Mouse (Mus musculus) small intestine, adult 2 months (tissue): ENCODE data around the gene Lsm11. TPM values are rescaled to one million over a fixed set of nuclear protein-coding genes. Genes with fewer than 3 reads are reported as not detected.

ENCODE experiments used
- H3K27ac ChIP-seq: fragments of 200-500 bp; 2 replicates; pipeline ENCODE4 v1.5.1; 2012; ENCODE audit warnings: low read depth, low read length, control low read depth, inconsistent platforms; ENCODE audit not compliant: insufficient read depth
- H3K27me3 ChIP-seq: fragments of 200-500 bp; 2 replicates; pipeline ENCODE4 v1.6.1; 2012; ENCODE audit warnings: mild to moderate bottlenecking, moderate library complexity, low read length, inconsistent platforms; ENCODE audit not compliant: control insufficient read depth, insufficient read depth
- H3K36me3 ChIP-seq: fragments of 200-500 bp; 2 replicates; pipeline ENCODE4 v1.6.1; 2012; ENCODE audit warnings: mild to moderate bottlenecking, low read length, control low read depth, inconsistent platforms; ENCODE audit not compliant: control insufficient read depth, insufficient read depth
- H3K4me1 ChIP-seq: fragments of 200-500 bp; 2 replicates; pipeline ENCODE4 v1.6.1; 2012; ENCODE audit warnings: low read length, inconsistent platforms, mixed read lengths; ENCODE audit not compliant: control insufficient read depth, insufficient read depth, insufficient read length
- H3K4me3 ChIP-seq: fragments of 200-500 bp; 2 replicates; pipeline ENCODE4 v1.5.1; 2012; ENCODE audit warnings: low read depth, mild to moderate bottlenecking, control low read depth, inconsistent platforms, low read length, moderate library complexity
- CTCF ChIP-seq: fragments of 200-500 bp; IDR thresholded peaks from 2 replicates; pipeline ENCODE4 v1.5.1; 2012; ENCODE audit warnings: low read depth, mild to moderate bottlenecking, control low read depth, inconsistent platforms, low read length, moderate library complexity, mixed read lengths; ENCODE audit not compliant: insufficient replicate concordance, insufficient read length; ENCODE audit errors: extremely low read depth
- POLR2A ChIP-seq: fragments of 200-500 bp; IDR thresholded peaks from 2 replicates; pipeline ENCODE4 v1.6.1; 2012; ENCODE audit warnings: low read depth, mild to moderate bottlenecking, control low read depth, inconsistent platforms, low read length, moderate library complexity
- WGBS: fragments of 180-500 bp; shearing (Covaris S2); methylation state at CpG from one replicate; pipeline ENCODE4 v1.1.7; 2018; 5-methylcytosine and 5-hydroxymethylcytosine counted together
- polyA plus RNA-seq: library from polyadenylated mRNA; depleted of rRNA; stranded (reverse); fragments of >200 nt; gene quantifications from 2 replicates; pipeline ENCODE4 v1.2.3, GENCODE M21; 2012

The Lsm11 gene
- polyA plus RNA-seq, 1 experiment, result 3.1 TPM

DNA sequence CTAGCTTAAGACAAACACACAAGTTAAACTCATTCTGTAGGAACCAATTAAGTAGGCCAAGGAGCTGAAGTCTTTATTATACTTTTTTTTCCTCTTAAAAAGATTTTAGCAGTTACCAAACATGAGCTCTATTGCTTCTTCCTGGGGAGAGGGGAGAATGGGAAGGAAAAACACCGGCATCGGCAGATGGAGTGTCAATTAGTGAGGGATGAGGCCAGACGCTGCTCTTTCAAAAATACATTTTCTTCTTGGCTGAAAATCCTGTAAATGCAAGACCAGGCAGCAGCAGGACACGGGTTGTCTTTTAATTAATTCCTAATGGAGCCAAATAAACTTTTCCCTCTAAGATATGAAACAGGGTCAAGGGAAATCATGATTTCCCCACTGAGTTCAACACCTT lies 2.1 kb upstream of the Lsm11 start:
- H3K36me3 ChIP-seq, result peaks cover 6% of the 10 kb centered on the region
- no peak overlapping the region for H3K27ac ChIP-seq
- 86% methylated on average over 4 of the region's 4 CpGs for WGBS
- H3K27me3 ChIP-seq, result no peaks in the 10 kb centered on the region
- TF ChIP-seq CTCF (no peak), POLR2A (no peak)
- H3K4me3 ChIP-seq, result no peak overlapping the region
- peaks cover 2% of the 10 kb centered on the region for H3K4me1 ChIP-seq

DNA sequence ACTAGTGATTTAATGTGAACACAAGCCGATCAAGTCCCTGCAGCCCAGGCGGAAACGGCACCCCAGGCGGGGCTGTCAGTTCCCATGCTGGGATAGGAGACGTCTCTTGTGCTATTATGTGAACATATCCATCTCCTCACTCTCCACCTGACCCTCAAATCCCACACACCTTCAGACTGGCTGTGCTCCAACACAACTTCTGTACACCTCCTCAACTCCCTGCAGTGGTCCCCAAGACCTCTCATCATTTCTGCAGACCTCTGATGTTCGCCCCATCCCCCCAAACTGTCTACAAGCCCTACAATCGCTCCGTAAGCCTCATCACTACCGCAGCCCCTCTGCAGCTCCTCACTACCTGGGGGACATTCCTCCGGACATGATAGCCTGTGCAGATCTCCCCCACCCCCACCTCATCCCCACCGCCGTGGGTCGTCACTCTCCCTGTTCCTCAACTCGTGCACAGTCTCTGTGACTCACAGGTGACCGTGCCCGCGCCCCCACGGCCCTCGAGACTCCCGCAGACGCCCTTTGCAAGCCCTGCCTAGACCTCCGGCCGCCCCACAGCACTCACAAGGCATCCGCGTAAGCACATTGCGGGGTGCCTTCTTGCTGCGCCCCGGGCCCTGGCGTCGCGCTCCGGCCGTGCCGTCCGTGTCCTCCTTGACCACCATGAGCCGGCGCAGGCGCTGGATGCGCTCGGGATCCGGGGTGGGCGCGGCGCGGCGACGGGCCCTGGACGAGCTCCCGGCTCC lies 668 bp downstream of the Lsm11 start:
- 1% methylated on average over 49 of the region's 49 CpGs for WGBS
- no peak overlapping the region for H3K27ac ChIP-seq
- H3K27me3 ChIP-seq, result no peaks in the 10 kb centered on the region
- peaks cover 2% of the 10 kb centered on the region for H3K4me1 ChIP-seq
- peak overlapping the region; percentile 91 for H3K4me3 ChIP-seq
- TF ChIP-seq POLR2A (no peak), CTCF (no peak)
- H3K36me3 ChIP-seq, result peaks cover 3% of the 10 kb centered on the region; the same call in 1 of the 2 replicates

DNA sequence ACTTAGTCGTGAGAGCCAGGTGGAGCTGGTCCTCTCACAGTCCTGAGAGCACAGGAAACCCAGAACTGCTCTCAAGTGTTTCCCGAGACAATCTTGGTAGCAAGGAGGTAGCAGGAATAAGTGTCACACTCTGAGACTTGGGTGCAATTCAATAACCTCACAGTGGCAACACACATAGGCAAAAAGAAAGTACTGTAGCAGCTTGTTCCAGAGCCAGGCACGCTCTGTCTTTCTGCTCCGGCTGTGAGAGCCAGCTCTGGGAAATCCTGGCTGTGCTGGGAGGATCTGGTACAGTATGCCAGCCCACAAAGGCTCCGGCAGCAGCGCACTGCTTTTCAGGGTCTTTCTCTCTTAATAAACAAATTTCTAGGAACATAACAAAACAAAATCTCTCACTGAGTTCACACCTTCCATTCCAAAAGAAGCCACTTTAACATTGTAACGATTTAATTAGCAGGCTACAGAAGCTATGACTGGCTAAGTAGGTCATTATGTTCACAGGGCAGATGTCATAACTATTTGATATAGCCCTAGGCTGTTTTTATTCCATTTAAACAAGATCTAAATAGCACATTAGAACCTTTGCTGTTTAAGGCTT lies 1.5 kb downstream of the Lsm11 start:
- Histone ChIP-seq H3K4me1 (peaks cover 2% of the 10 kb centered on the region), H3K27me3 (no peaks in the 10 kb centered on the region), H3K36me3 (peaks cover 3% of the 10 kb centered on the region; the same call in 1 of the 2 replicates), H3K4me3 (no peak overlapping the region), H3K27ac (no peak overlapping the region)
- no peak for TF ChIP-seq CTCF
- WGBS, result 60% methylated on average over 7 of the region's 7 CpGs

DNA sequence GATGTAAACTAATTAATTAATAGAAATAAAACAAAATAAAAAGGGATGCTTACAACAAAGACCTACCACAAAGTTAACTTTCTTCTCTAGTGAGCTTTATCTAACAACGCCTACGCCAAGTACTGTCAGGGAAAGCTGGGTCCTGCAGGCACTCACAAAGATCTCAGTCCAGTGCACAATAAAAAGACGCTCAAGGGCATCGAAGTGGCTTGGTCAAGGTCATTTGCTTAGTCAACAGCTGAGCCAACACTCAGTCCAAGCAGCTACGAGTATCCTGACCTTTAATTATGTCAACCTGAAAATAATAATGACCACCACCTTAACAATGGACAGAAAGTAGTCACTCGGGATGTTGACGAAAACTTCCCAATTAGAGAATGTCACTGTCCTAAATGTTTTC lies 2.5 kb downstream of the Lsm11 start:
- TF ChIP-seq CTCF, result no peak
- TF ChIP-seq POLR2A, result no peak
- peaks cover 5% of the 10 kb centered on the region; the same call in 1 of the 2 replicates for H3K36me3 ChIP-seq
- H3K27ac ChIP-seq, result no peak overlapping the region
- H3K4me3 ChIP-seq, result no peak overlapping the region
- peaks cover 2% of the 10 kb centered on the region for H3K4me1 ChIP-seq
- H3K27me3 ChIP-seq, result no peaks in the 10 kb centered on the region
- WGBS, result 95% methylated on average over 7 of the region's 7 CpGs

DNA sequence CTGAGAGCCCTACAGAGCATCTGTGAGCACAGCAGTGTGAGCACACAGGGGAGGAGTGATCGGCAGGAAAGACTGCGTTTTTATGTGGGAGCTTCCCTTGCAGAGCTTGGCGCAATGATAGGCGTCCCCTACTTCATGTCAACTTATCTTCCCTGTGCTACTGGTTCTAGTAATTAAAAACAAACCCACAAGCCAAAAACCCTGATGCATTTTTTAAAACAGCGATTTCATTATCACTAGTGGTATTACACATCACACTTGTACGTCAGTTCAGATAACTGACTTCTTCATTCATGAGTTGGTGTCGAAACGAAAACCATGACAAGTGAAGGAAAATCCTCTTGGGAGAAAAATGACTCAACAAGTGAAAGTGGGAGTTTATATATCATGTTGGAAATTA lies 5.8 kb downstream of the Lsm11 start:
- peaks cover 2% of the 10 kb centered on the region for H3K4me1 ChIP-seq
- TF ChIP-seq POLR2A (no peak), CTCF (no peak)
- WGBS, result 94% methylated on average over 8 of the region's 8 CpGs
- H3K27me3 ChIP-seq, result no peaks in the 10 kb centered on the region
- H3K27ac ChIP-seq, result no peak overlapping the region
- H3K36me3 ChIP-seq, result peaks cover 15% of the 10 kb centered on the region
- no peak overlapping the region for H3K4me3 ChIP-seq

DNA sequence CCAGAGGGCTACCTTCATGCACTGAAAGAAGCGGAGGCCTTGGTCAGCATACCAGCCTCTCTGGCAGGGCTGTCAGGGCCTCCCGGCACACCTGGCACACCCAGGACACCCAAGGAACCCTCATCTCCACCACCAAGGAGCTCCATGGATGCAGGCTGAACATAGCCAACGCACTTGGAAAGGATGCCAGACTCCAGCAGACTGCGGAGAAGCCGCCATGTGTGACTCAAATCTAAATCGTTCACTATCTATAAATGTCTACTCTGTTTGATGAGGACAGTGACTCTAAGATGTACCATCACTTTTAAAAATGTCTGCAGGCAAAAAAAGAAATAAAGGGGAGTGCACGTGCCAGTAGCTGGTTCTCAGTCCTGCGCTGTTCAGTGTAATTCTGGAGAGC lies 7.3 kb downstream of the Lsm11 start:
- no peak for TF ChIP-seq CTCF
- no peak for TF ChIP-seq POLR2A
- WGBS, result 94% methylated on average over 8 of the region's 8 CpGs
- Histone ChIP-seq H3K4me3 (no peak overlapping the region), H3K27ac (no peak overlapping the region), H3K36me3 (peaks cover 25% of the 10 kb centered on the region), H3K27me3 (no peaks in the 10 kb centered on the region), H3K4me1 (no peaks in the 10 kb centered on the region)

DNA sequence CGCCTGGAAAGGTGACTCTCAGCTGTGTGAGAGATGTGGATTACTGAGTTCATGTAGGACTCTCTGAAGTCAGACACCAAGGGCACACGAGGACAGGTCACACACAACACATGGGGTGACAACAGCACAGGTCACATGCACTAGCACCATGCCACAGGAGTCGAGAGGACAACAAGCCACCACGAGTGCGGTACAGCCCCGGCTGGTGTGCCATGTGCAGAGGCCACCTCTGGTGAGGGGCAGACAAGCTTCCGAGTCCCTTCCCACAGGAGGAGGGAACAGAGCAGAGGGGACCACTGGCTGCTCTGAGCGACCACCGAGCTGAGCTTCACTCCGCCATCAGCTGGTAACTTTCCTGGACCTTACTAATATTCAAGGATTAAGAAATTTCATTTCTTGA lies 12.0 kb downstream of the Lsm11 start:
- peaks cover 30% of the 10 kb centered on the region for H3K36me3 ChIP-seq
- H3K4me1 ChIP-seq, result no peaks in the 10 kb centered on the region
- no peak overlapping the region for H3K27ac ChIP-seq
- H3K4me3 ChIP-seq, result no peak overlapping the region
- 95% methylated on average over 10 of the region's 10 CpGs for WGBS
- TF ChIP-seq POLR2A, result no peak
- no peak for TF ChIP-seq CTCF
- no peaks in the 10 kb centered on the region for H3K27me3 ChIP-seq

DNA sequence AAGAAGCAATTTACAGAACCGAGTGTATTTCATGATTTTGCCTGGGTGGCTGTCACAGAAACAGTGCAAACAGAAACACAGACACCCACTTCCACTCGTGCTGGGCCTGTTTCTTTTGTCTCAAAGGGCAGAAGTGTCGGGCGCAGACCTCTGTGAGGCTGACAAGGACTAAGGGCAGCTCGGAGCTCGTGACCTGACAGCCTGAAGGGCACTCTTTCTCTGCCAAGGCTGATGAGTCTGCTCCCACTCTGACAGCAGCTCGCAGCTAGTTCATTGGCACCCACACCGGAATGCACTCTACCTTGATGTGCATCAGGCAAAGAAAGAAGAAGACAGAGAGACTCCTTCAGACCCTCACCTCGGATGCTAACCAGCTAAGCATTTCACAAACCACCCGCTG lies 15.2 kb downstream of the Lsm11 start:
- no peak overlapping the region for H3K27ac ChIP-seq
- no peaks in the 10 kb centered on the region for H3K4me1 ChIP-seq
- TF ChIP-seq CTCF (no peak), POLR2A (no peak)
- H3K4me3 ChIP-seq, result no peak overlapping the region
- H3K27me3 ChIP-seq, result no peaks in the 10 kb centered on the region
- peaks cover 15% of the 10 kb centered on the region for H3K36me3 ChIP-seq
- 87% methylated on average over 10 of the region's 10 CpGs for WGBS
